Mouse (Mus musculus): ENCODE measurements around the gene Fads6. TPM values are rescaled to one million over a fixed set of nuclear protein-coding genes. Genes with fewer than 3 reads are reported as not detected.
A peak's percentile ranks its signal among the peaks of the same experiment; 100 is the strongest.

Gene Fads6
- total RNA-seq, 2 experiments from 2014 or later: 1.3 to 2.9 TPM

- no peak for ATAC-seq (replicated peaks; ENCODE audit: poor library complexity, severe bottlenecking)
These were observed 5.7 kb upstream of the Fads6 start for GRCm38 (mm10) chr11:115303167-115303566.

- ATAC-seq (replicated peaks; ENCODE audit: poor library complexity, severe bottlenecking): no peak
These were observed 3.9 kb upstream of the Fads6 start for GRCm38 (mm10) chr11:115301351-115301750.

GRCm38 (mm10) chr11:115300745-115301144 is 3.3 kb upstream of the Fads6 start:
- no peak for ATAC-seq (replicated peaks; ENCODE audit: poor library complexity, severe bottlenecking)

GRCm38 (mm10) chr11:115298160-115298559 is 697 bp upstream of the Fads6 start:
- no peak for ATAC-seq (replicated peaks; ENCODE audit: poor library complexity, severe bottlenecking)

GRCm38 (mm10) chr11:115296471-115297210 is 822 bp downstream of the Fads6 start:
- ATAC-seq (replicated peaks; ENCODE audit: poor library complexity, severe bottlenecking): peak; percentile 21

GRCm38 (mm10) chr11:115295939-115296338 is 1.5 kb downstream of the Fads6 start:
- no peak for ATAC-seq (replicated peaks; ENCODE audit: poor library complexity, severe bottlenecking)

- ATAC-seq (replicated peaks; ENCODE audit: poor library complexity, severe bottlenecking): no peak
These were observed 4.7 kb downstream of the Fads6 start for GRCm38 (mm10) chr11:115292631-115293375.

GRCm38 (mm10) chr11:115291503-115291902 is 6.0 kb downstream of the Fads6 start:
- no peak for ATAC-seq (replicated peaks; ENCODE audit: poor library complexity, severe bottlenecking)

GRCm38 (mm10) chr11:115290919-115291318 is 6.5 kb downstream of the Fads6 start:
- no peak for ATAC-seq (replicated peaks; ENCODE audit: poor library complexity, severe bottlenecking)

GRCm38 (mm10) chr11:115290314-115290713 is 7.1 kb downstream of the Fads6 start:
- no peak for ATAC-seq (replicated peaks; ENCODE audit: poor library complexity, severe bottlenecking)

GRCm38 (mm10) chr11:115289885-115290284 is 7.6 kb downstream of the Fads6 start:
- no peak for ATAC-seq (replicated peaks; ENCODE audit: poor library complexity, severe bottlenecking)

- no peak for ATAC-seq (replicated peaks; ENCODE audit: poor library complexity, severe bottlenecking)
These were observed 9.2 kb downstream of the Fads6 start for GRCm38 (mm10) chr11:115288305-115288704.

GRCm38 (mm10) chr11:115287386-115287785 is 10.1 kb downstream of the Fads6 start:
- ATAC-seq (replicated peaks; ENCODE audit: poor library complexity, severe bottlenecking): peak; percentile 42; the same call in 1 of the 2 replicates

GRCm38 (mm10) chr11:115286201-115286993 is 11.1 kb downstream of the Fads6 start:
- no peak for ATAC-seq (replicated peaks; ENCODE audit: poor library complexity, severe bottlenecking)

GRCm38 (mm10) chr11:115285282-115285681 is 12.2 kb downstream of the Fads6 start:
- peak; percentile 75 for ATAC-seq (replicated peaks; ENCODE audit: poor library complexity, severe bottlenecking)

GRCm38 (mm10) chr11:115283891-115284620 is 13.4 kb downstream of the Fads6 start:
- no peak for ATAC-seq (replicated peaks; ENCODE audit: poor library complexity, severe bottlenecking)

- ATAC-seq (replicated peaks; ENCODE audit: poor library complexity, severe bottlenecking): no peak
These were observed 14.0 kb downstream of the Fads6 start for GRCm38 (mm10) chr11:115283486-115283765.

GRCm38 (mm10) chr11:115282723-115283485 is 14.6 kb downstream of the Fads6 start:
- no peak for ATAC-seq (replicated peaks; ENCODE audit: poor library complexity, severe bottlenecking)

- ATAC-seq (replicated peaks; ENCODE audit: poor library complexity, severe bottlenecking): no peak
These were observed 15.2 kb downstream of the Fads6 start for GRCm38 (mm10) chr11:115282295-115282694.

GRCm38 (mm10) chr11:115279726-115280125 is 17.7 kb downstream of the Fads6 start:
- peak; percentile 44 for ATAC-seq (replicated peaks; ENCODE audit: poor library complexity, severe bottlenecking)
